Mouse (Mus musculus) cerebellum, adult 9-10 months (tissue): ENCODE measurements around the gene Ncoa1.
"Not testable (repeated sequence)": the region's sequence is repeated elsewhere in the genome, so short reads cannot be mapped to it uniquely, and the experiment has no call there.

ENCODE experiments used
- DNase-seq: peaks from one replicate; pipeline ENCODE4 v3.0.0; 2022

The Ncoa1 gene

DNA sequence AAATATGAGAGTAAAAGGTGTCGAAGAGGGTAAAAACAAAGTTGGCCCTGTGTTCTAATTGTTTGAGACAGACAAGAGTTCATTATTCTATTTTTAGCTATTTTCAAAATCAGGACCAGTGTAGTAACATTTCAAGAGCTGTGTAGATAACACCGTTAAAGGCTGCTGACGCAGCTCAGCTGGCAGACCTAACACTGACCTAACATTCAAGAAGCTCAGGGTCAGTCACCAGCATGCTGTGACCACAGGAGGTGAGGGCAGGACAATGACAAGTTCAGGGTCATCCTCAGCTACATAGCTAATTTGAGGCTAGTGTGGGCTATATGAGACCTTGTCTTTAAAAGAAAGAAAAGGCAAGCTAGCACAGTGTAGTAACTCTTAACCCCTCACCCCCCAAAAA, 84.9 kb downstream of the Ncoa1 start:
- no peak for DNase-seq

DNA sequence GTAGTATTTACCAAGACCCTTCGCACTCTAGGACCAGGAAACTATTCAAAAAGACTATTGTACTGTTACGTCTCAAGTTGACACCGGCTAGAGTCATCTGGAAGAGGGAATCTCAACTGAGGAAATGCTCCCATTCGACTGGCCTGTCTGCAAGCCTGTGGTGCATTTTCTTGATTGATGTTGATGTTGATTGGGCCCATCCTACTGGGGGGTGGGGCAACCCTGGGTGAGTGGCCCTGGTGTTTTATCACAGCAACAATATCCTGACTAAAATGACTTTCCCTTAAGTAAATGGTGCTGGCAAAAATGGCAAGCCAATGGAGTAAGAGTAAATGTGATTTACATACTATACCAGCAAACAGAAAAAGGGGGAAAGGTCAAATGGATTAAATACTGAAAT, 85.7 kb downstream of the Ncoa1 start:
- no peak for DNase-seq

DNA sequence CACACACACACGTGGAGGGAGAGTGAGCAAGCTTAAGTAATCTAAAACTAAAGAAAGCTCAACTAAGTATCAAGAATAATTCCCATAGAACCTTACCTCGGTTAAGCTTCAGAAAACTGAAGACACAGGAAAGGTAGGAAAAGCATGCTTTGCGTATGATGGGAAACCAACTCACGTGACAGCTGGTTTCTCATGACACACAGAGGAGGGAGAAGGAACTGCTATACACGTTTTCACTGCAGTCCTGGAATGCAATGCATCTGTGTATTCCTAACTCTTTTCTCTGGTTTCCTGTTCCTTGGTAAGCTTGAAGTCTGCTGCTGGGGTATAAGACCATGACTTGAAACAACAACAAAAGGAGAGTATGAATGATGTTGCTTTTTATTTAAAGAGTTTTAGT, 86.3 kb downstream of the Ncoa1 start:
- no peak for DNase-seq

DNA sequence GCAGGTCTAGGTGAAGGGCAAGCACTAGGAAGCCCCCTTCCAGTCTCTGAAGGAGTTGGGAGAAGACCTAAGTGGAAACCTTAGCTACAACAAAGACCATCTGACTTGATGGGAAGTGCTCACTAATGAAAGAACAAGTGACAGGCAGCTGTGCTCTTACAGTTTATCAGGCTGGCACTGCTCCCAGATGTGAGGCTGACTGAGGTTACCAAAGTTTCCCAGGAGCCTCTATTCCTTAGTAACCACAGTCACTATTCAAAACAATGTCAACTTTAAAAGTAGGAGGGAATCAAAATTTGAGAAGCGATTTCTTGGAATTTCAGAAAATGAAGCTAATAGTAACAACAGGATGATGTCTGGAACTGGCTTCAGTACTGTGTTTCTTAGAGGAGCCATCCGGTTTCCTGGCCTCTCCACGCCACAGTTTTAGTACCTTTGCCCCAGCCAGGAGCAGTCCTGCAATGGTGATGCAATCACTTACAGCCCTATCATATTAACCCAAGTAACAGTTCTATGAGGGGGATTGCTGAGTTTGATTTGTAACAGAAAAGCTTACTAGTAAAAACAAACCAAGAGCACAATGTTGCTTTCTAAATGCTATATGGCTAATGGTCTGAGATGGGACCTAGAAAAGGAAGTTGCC, 90.8 kb downstream of the Ncoa1 start:
- DNase-seq = no peak

DNA sequence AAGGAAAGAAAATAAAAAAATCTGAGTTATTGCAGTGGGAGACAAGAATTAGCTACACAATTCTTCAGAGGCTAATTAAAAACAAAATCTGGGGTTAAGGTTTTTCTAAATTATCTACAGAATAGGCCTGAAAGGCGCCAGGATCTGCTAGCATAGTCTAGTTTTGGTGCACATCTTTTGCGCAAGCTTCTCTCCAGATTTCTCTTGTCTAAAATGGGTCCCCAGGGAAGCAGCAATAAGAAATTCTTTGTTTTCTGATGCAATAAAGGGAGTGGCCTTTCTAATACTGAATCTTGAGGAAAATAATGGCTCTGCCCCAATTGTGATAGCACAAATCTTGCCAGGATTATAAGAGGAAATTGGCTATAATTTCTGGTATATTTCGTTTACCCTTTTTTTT, 93.9 kb downstream of the Ncoa1 start:
- no peak for DNase-seq

DNA sequence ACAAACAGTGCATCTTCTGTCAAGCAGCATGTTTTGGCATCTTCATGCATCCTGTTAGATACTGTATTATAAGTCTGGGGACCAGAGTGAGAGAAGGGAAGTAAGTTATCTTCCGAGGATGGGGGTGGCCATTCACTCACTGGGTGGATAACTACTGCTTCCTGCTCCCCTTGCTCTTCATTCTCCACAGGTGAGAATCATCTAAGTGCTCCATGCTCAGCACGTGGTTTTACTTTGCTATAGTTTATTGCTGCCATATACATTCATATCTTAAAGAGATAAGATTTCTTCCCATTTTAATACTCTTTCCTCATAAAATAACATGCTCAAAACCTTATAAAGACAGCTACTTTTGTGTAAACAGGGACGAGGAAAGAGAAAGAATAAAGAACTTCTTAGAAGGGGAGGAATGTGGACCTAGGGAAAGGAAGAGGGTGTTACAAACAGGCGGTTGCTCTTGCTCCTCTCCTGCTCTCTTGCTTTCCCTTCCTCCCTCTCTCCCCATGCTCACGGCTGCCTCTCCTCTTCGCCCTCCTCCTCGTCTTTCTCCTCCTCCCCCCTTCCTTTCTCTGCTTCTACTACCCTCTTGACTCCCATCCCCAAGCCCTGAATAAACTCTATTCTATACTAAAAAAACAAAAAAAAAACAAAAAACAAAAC, 97.6 kb downstream of the Ncoa1 start:
- DNase-seq = no peak

DNA sequence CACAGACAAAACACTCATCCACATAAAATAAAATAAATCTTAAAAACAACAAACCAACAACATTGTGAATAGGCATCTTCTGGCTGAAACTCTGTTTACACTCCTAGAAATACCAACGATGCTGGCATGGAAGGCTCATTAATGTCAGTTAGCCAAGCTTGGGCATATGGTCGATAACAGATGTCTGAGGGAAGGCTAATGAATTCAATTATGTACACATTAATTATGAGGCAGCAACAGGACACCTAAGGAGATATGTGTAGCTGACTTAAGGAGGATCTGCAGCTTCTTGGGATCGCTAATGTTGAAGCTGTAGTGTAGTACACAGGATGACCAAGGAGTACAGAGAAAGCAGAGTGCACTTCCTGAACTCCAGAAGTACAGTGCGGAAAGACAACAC, 100.5 kb downstream of the Ncoa1 start:
- DNase-seq = peak; percentile 75

DNA sequence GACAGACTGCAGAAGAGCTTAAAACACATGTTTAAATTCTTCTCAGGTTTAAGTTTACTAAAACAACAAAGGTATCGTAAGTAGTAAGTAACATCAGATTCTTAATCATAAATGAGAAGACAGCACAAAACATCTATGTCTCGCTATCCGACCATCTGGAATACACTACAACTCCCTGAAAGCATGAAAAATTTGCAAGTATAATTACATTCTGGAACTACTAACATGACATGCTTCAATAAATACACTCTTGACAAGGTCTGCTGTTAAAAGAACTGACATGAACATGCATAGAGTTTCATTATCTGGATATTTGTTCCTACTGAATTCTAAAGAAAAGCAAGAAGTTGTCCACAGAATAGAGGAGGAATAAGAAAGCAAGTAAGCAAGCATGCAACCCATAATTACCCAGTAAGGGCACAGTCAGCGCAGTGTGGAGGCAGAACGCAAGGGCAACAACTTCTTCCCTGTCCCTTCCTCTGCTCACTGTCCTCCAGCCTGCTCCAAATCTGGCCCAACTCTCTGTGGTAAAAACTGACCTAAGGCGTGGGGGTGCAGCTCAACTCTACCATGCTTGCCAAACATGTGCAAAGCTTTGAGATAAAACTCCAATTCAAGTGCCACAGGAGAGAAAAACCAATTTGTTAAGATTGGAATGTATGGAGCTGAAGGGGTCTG, 102.0 kb downstream of the Ncoa1 start:
- no peak for DNase-seq

DNA sequence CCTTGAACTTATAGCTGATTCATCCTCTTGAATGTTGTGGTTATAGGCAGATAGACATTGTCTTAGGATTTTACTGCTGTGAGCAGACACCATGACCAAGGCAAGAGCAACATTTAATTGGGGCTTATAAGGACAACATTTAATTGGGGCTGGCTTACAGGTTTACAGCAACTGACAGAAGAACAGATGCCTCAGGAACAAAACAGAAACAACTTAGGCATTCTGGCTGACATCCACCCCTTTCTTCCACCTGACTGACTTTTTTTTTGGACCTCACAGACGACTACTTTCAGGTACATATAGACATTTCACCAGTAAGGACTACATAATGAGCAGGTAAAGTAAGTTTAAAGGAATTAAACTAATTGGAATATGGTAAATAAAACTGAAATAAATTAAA, 105.6 kb downstream of the Ncoa1 start:
- DNase-seq = peak; percentile 59

DNA sequence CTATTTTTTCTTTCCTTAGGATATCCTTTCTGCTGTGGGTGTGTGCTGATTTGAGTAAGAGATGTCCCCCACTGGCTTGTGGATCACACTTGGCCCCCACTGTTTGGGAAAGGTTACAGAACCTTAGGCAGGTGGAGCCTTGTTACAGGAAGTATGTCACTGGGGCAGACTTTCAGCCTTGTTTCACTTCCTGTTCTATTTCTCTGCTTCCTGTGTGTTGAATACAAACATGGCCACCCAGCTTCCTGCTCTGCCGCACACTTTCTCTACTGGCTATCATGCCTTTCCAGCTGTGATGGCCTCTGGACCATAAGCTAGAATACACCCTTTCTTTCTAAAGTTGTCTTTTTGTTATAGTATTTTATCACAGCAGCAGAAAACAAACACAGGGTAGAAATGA, 111.0 kb downstream of the Ncoa1 start:
- DNase-seq = no peak

DNA sequence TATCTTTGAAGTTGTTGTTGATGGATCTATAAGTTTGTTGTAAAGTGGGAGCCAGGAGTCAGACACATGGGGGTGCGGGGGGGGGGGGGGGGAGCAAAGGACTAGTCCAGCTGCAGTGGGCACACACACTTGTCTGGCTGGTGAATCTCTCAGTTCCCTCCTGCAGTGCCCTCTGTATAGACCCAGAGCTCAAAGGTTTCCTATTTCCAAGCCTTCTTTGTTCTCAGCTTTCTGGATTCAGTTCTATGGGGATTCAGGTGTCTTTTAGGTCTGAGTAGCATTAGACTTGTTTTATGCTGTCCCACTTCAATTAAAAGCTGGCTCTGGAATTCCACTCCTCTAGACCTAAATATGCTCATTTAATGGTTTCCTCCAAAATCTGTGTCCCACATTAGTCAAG, 117.5 kb downstream of the Ncoa1 start:
- DNase-seq = no peak

DNA sequence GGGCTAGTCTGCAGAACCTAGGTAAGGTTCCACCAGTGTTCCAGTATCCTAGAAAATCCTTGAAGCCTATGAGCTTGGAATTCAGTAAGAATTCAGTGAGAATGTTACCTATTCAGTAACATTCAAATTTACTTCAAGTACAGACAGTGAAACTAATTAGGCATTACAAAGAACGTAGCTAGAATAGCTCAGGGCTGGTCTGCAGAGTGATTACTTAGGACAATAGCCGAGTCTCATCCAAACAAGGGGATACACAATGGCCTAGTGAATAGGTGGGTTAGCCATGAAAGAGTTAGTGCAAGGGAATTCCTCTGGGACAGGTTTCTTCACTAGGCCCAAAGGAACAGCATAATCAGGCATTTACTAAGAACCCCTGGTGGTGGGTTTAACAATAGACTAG, 118.3 kb downstream of the Ncoa1 start:
- DNase-seq = not testable (repeated sequence)

DNA sequence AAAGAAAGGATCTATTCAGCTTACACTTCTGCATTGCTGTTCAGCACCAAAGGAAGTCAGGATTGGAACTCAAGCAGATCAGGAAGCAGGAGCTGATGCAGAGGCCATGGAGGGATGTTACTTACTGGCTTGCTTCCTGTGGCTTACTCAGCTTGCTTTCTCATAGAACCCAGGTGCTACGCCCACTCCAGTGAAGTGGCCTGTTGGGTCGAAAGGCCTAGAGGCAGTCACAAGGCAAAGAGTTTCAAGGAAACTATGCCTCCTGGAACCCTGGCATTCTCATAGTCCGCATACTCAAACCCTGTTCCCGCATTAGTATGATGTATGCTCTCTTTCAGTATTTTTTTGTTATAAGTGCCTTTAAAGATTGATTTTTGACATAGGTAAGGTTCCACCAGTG, 118.9 kb downstream of the Ncoa1 start:
- DNase-seq = no peak

DNA sequence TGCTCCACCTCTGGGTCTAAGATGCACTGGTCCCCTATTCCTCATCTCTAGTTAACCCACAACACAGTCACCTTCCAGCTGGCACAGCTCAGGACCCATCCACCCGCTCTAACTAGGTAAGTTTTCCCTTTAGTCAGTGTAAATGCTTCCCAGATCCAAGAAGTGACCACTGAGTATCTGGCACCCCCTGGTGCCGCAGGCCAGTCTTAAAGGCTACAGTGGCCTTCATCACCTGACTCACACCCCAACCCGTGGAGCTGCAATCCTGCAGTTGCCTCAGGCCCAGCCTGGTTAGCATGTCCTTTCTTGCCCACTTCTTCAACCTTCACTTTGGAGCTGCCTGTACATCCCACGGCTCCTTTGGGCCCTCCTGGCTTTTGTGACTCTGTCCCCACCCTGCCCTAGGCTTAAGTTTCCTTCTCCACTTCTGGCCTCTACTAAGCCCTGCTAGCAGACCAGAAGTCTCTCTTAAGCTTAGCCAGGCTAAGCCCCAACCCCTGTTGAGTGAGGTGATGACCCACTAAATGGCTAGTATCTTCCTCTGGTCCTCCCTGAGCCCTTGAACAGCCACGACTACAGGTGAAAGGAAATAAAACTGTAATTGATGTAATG, 120.0 kb downstream of the Ncoa1 start:
- DNase-seq = no peak

DNA sequence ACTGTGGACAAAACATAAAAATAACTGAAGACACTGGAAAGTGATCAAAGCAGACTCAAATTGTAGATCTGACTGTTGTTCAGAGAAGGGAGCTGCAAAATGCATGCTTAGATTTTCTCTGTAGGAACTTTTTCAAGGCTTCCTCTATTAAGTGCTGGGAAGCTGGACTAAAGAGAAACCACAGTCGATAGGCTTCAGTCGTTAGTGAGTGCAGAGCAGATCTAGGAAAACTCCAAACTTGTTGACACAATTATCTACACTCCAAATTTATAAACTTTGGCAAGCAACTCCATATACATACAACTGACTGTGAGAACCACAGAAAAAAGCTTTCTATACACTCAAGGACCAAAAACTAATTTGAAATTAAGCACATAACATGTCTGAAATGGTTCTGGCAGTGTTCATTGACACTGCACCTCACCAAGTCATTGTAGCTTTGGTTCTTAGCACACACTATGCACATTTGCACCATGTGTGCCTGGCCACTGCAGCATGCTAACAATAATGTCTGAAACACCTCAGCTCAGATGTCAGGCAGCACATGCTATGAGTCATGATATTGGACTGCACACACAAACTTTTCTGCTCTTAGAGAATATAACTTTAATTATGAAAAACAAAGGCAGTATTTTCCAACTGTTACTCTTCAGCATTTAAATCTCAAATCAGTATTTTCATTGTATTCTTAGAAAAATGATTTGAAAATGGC, 121.8 kb downstream of the Ncoa1 start:
- no peak for DNase-seq

DNA sequence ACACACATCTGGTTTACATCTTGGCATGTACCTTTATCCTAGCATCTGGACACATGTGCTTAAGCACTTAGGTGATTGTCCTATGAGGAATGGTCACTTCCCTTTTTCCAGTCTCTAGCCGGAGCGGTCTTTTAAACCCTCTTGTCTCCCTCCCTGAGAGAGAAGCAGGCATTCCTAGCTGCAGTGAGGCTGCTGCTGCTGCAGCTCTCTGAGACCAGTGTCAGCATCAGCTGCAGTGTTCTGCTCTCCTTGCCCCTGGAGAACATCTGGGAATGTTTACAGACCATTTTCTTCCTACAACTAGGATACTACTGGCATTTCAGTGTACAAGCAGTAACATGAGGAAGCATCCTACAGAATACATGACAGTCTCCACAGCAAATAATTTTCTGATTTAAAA, 133.8 kb downstream of the Ncoa1 start:
- no peak for DNase-seq

DNA sequence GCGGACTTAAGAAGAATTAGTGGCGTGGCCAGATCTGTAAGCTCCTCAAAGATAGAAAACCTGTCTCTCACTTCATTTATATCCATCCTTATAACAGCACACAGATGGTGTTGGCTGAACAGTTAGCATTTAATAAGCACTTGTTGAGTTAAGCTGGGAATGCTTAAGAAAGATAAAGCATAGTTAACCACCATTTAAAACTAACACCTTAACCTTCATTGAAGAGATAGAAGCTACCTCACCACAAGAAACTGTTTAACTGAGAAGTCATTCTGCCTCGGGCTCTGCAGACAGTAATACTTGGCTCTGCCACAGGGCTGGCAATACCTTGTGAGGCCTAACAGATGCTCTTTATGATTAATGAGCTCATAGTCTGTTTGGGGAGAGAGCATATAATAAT, 134.9 kb downstream of the Ncoa1 start:
- DNase-seq = peak; percentile 46

DNA sequence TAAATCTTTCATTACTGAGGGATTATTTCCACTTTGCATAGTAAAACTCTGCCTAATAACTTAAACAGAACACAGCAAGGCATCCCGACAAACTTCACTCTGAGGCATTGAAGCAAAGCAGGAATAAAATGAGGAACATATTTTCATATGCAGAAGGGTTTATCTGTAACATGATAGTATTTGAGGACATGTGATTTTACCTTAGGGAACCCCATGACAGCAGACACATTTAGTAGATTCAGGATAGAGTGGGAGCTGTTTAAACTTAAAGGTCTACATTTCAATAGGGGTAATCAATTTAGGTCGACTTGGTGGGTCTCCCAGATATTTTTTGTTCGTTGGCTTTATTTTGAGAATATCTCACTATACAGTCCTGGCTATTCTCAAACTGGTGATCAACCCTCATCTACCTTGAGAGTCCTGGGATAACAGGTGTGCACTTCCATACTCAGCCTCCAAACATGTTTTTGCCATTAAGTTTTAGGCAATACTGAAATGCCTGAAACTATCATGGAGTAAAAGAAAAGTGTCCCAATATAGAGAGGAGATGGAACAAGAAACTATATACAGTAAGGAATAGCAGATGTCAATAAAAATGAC, 136.6 kb downstream of the Ncoa1 start:
- no peak for DNase-seq

DNA sequence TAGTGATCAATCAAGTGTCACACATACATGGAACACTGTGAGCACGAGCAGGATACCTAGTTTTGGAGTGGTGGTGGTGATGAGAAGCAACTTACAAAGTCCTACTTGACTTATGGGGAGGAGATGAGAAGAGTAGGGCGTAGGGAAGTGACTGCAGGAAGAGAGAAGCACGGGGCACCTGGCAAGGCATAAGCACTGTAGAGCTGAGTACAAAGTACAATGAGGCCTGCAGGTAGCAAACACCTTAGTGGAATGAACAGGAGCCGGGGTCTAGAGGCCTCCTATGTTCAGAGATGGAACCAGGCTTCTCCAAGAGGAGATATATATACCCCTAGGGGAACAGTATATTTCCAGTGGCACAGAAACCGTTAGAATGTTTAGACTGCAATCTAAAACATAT, 153.4 kb downstream of the Ncoa1 start:
- DNase-seq = no peak

DNA sequence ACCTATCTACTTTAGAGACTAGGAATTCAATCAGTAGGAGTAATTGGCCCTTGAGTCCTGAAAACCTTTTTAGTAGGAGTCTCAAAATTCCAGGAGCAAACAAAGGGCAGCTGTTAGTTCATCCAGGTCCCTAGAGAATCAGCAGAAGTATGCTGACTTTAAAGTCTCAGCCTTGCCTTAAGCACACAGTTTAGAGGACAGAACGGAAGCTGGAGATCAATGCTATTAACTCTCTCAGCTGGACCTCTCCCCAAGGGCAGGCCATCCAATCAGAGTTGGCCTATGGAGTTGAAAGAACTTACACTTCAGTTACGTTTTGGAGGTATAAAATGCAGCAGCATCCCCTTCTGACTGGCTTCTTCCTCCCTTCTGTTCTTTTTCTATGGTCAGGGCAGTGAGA, 154.8 kb downstream of the Ncoa1 start:
- no peak for DNase-seq

DNA sequence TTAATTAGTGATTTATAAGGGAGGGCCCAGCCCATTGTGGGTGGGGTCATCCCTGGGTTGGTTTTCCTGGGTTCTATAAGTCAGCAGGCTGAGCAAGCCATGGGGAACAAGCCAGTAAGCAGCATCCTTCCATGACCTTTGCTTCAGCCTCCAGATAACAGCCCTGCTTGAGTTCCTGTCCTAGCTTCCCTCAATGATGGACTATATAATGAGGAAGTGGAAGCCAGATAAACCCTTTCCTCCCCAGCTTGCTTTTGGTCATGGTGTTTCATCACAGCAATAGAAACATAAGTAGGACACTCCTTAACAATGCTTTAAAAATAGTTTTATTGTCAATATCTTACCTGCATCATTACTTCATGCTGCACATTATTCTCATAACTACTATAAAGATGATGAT, 163.2 kb downstream of the Ncoa1 start:
- DNase-seq = no peak

DNA sequence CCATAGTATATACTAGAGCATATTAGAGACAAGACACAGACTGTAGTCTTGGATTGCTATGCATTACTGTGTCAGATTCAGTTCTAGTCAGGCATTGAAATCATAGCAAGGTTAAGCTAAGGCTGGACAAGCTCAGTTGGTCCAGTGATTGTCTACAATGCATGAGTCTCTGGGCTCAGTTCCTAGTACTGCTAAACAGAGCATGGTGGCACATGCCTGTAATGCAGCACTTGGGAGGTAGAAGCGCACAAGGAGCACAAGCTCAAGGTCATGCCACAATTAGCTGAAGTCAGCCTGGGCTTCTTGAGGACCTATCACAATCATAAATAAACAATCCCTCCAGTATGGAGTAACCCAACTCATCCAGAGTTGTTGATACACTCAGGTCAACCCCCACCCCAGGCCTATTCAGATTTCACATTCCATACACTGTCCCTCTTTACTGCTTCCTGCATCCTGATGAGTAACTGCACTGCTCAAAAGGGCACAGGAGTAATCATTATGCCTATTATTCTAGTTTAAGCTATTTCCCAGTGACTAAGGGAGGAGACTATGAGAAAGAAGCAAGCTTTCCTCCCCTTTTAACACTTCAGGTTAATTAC, 170.2 kb downstream of the Ncoa1 start:
- no peak for DNase-seq

DNA sequence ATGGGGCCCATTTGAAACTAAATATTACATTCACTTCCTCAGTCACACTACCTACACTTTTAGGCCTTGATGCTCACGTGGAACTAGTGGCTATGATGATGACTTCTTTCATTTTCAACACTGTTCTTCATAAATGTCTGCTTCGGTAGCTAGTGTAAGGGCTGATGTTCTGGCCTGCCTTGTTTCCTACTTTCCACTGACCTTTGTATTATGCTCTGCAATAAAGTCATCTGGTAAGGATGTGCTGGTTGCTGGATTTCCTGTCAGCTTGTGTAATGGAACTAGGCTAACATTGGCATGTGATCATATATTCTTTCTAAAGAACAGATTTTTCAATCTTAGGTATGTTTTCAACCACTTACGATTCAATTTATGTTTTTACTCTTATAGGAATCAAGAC, 177.7 kb downstream of the Ncoa1 start:
- no peak for DNase-seq
